Comparison of ENCODE assay signal across 8 mouse cellular contexts in the genomic region with DNA sequence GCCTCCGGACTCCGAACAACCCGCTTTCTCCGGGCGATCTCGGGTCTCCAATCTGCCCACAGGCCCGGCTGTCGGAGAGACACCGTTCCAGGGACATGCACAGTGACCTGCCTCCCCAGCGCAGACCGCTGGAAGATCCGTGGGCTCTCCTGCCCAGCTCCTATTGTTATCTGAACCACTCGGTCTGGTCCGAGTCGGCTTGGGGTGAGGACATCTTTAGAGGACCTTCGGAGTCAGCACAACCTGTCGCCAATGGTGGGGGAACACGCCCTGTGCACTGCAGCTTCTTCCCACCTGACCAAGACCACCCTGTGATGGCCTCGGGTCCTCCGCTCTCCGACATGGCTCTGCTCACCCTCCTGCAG. TPM values are rescaled to one million over a fixed set of nuclear protein-coding genes. Genes with fewer than 3 reads are reported as not detected.
A peak's percentile ranks its signal among the peaks of the same experiment; 100 is the strongest.
DNase-seq lines count a peak whose midpoint lies in the region; ATAC-seq lines count a peak whose summit lies in the region.

No protein-coding gene starts in this region.

- peaks cover 35% of the 10 kb centered on the region for H3K27me3 ChIP-seq in heart, embryonic 13.5 days (replicated peaks)
- H3K27me3 ChIP-seq in embryonic facial prominence, embryonic 10.5 days (replicated peaks; ENCODE audit: low read depth, poor library complexity, severe bottlenecking), result peaks cover 38% of the 10 kb centered on the region
- peaks cover 20% of the 10 kb centered on the region for H3K27me3 ChIP-seq in hindbrain, embryonic 14.5 days (ENCODE audit: control insufficient read depth, insufficient read depth, low read length)
- H3K27me3 ChIP-seq in midbrain, embryonic 12.5 days, result peaks cover 30% of the 10 kb centered on the region

- no peak for DNase-seq in heart, postnatal 4 days
- peak; percentile 47 for DNase-seq in embryonic facial prominence, embryonic 10.5 days (ENCODE audit: low spot score)
- DNase-seq in hindbrain, embryonic 14.5 days (ENCODE audit: low spot score), result no peak
- no peak for DNase-seq in spleen, postnatal 14 days (ENCODE audit: low spot score in 2 of 2)
- no peak for DNase-seq in B cell, adult 2 months
- no peak for DNase-seq in kidney, adult 9 months

- no peak for ATAC-seq in heart, embryonic 13.5 days (ENCODE audit: extremely low read depth, insufficient number of reproducible peaks, low FRiP score, low TSS enrichment)
- peak; percentile 19; the same call in 1 of the 2 replicates for ATAC-seq in hindbrain, embryonic 14.5 days (ENCODE audit: low FRiP score)
- 0 out of 2 replicates have a peak, but pooled peaks have one; percentile 24 for ATAC-seq in midbrain, embryonic 12.5 days (ENCODE audit: low FRiP score, low read depth)

- 14% methylated on average over 21 of the region's 21 CpGs for WGBS in heart, embryonic 13.5 days
- 22% methylated on average over 21 of the region's 21 CpGs for WGBS in embryonic facial prominence, embryonic 10.5 days
- 23% methylated on average over 21 of the region's 21 CpGs for WGBS in hindbrain, embryonic 14.5 days
- 20% methylated on average over 21 of the region's 21 CpGs for WGBS in midbrain, embryonic 12.5 days

- peak overlapping the region; percentile 51 for H3K4me3 ChIP-seq in heart, embryonic 13.5 days
- H3K4me3 ChIP-seq in embryonic facial prominence, embryonic 10.5 days, result peak overlapping the region; percentile 59
- peak overlapping the region; percentile 37 for H3K4me3 ChIP-seq in hindbrain, embryonic 14.5 days (replicated peaks; ENCODE audit: low read length)
- H3K4me3 ChIP-seq in midbrain, embryonic 12.5 days, result peak overlapping the region; percentile 44

- H3K27ac ChIP-seq in heart, embryonic 13.5 days (replicated peaks), result no peak overlapping the region
- no peak overlapping the region for H3K27ac ChIP-seq in embryonic facial prominence, embryonic 10.5 days (replicated peaks)
- H3K27ac ChIP-seq in hindbrain, embryonic 14.5 days, result no peak overlapping the region
- H3K27ac ChIP-seq in midbrain, embryonic 12.5 days (replicated peaks), result no peak overlapping the region

- H3K36me3 ChIP-seq in heart, embryonic 13.5 days, result no peaks in the 10 kb centered on the region
- H3K36me3 ChIP-seq in embryonic facial prominence, embryonic 10.5 days (replicated peaks), result no peaks in the 10 kb centered on the region
- H3K36me3 ChIP-seq in hindbrain, embryonic 14.5 days (replicated peaks; ENCODE audit: control insufficient read depth, insufficient read depth), result no peaks in the 10 kb centered on the region
- H3K36me3 ChIP-seq in midbrain, embryonic 12.5 days, result no peaks in the 10 kb centered on the region

- peaks cover 23% of the 10 kb centered on the region for H3K4me1 ChIP-seq in heart, embryonic 13.5 days
- H3K4me1 ChIP-seq in embryonic facial prominence, embryonic 10.5 days, result peaks cover 19% of the 10 kb centered on the region
- H3K4me1 ChIP-seq in hindbrain, embryonic 14.5 days (replicated peaks; ENCODE audit: control insufficient read depth, insufficient read depth, low read length), result peaks cover 4% of the 10 kb centered on the region; the same call in 1 of the 2 replicates
- H3K4me1 ChIP-seq in midbrain, embryonic 12.5 days, result peaks cover 6% of the 10 kb centered on the region; the same call in 1 of the 2 replicates

- H3K9ac ChIP-seq in heart, embryonic 13.5 days, result peak overlapping the region; percentile 74
- peak overlapping the region; percentile 50 for H3K9ac ChIP-seq in hindbrain, embryonic 14.5 days
- peak overlapping the region; percentile 50; the same call in 1 of the 2 replicates for H3K9ac ChIP-seq in midbrain, embryonic 12.5 days (replicated peaks)

- peak overlapping the region; percentile 73 for H3K4me2 ChIP-seq in heart, embryonic 13.5 days
- H3K4me2 ChIP-seq in hindbrain, embryonic 14.5 days (replicated peaks), result peak overlapping the region; percentile 68
- H3K4me2 ChIP-seq in midbrain, embryonic 12.5 days (replicated peaks), result peak overlapping the region; percentile 79

- H3K9me3 ChIP-seq in heart, embryonic 13.5 days, result peaks cover 1% of the 10 kb centered on the region; the same call in 1 of the 2 replicates
- peaks cover 1% of the 10 kb centered on the region; the same call in 1 of the 2 replicates for H3K9me3 ChIP-seq in embryonic facial prominence, embryonic 10.5 days
- H3K9me3 ChIP-seq in hindbrain, embryonic 14.5 days (ENCODE audit: control insufficient read depth, low read length), result no peaks in the 10 kb centered on the region
- H3K9me3 ChIP-seq in midbrain, embryonic 12.5 days, result no peaks in the 10 kb centered on the region

RNA-seq across cellular contexts. Expression of a gene that starts 35.4 kb away (rescaled TPM):
- polyA plus RNA-seq in heart, embryonic 13.5 days (2015; fragmentation: Nextera tagmentation; extraction: Ambion mirVana), result 0.38 and 0.41 TPM in 2 replicates
- under 1 TPM; 0.20 to 0.26 TPM for total RNA-seq in heart, postnatal 4 days (2021)
- 0.09 and 0.12 TPM in 2 replicates for polyA plus RNA-seq in embryonic facial prominence, embryonic 10.5 days (2016; fragmentation: Nextera tagmentation; extraction: Ambion mirVana)
- 0.14 and 0.25 TPM in 2 replicates for polyA plus RNA-seq in hindbrain, embryonic 14.5 days (2014; fragmentation: Nextera tagmentation; extraction: Ambion mirVana)
- polyA plus RNA-seq in midbrain, embryonic 12.5 days (2016; fragmentation: Nextera tagmentation; extraction: Ambion mirVana), result 0.08 and 0.09 TPM in 2 replicates
